Mouse (Mus musculus): ENCODE results near the gene Zfp423. TPM values are rescaled to one million over a fixed set of nuclear protein-coding genes. Genes with fewer than 3 reads are reported as not detected.
A peak's percentile ranks its signal among the peaks of the same experiment; 100 is the strongest.

Zfp423 gene
- total RNA-seq, 2 experiments from 2014 or later: 15.7 to 15.9 TPM

DNA sequence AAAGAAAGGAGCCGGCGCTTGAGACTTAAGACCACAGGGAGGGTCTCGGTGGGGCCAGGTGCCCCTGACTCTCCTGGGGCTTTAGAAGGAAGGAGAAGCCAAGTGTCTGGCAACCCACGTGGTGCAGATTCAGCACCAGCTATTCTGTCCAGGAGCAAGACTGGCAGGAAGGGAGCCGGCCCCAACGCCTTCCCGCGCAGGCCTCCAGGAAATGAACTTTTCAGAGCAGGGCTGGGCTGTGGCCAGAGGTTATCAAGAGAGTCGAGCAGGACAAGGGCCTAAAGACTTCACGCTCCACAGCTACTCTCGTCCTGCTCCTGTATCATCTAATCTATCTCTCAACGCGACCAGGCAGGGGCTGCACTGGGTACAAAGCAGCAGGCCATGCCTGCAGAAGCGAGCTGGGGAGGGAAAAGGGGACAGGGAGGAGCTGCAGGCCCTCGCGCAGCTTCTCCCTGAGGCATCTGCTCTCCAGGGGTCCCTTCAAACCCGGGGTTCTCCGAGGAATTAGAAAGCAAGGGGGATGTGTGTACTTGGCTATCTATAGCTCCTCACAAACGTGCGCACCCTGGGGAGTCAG, 1.4 kb downstream of the Zfp423 start:
- intact Hi-C loops (cut with DNase I; ENCODE audit: low total_unique reads): loop anchor here (10.0 kb wide), 1 partner anchor 63 kb away; no protein-coding TSS in a partner anchor
- peak; percentile 69 for DNase-seq

DNA sequence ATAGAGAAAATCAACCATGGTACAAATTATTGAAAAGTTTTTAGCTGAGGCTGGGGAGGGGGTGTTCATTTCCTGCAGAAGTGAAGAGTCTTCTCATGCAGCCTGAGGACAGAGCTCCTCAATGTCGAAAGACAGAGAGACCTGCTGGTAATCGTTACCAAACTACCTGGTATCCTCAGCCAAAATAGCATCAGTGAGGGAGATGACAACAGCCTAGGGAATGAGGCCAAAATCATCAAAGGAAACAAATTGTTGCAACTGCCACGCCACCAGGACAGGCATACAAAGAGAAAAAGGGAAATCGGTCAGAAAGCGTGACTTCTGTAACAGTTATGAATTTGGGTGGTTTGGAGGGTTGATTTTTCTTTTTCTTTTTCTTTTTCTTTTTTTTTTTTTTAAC, 3.4 kb downstream of the Zfp423 start:
- intact Hi-C loops (cut with DNase I; ENCODE audit: low total_unique reads): loop anchor here (10.0 kb wide), 1 partner anchor 61 kb away; no protein-coding TSS in a partner anchor
- DNase-seq: no peak

DNA sequence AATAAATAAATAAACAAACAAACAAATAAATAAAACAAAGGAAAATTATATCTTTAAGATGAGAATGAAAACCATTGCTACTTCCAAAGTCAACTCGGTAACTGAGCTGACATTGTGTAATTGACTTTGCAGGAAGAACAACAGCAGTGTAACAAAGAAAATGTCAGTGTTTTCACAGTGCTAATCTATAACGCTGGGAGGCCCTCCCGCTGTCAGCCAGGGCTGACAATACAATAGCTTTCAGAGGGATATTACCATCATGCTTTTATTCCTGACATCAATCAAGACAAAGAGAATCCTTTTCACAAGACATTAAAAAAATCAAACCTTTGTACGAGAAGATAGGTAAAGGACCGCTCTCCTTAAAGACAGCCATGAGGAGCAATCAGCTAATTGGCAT, 5.9 kb downstream of the Zfp423 start:
- DNase-seq: no peak
- intact Hi-C loops (cut with DNase I; ENCODE audit: low total_unique reads): loop anchor here (10.0 kb wide), 1 partner anchor 59 kb away; no protein-coding TSS in a partner anchor

DNA sequence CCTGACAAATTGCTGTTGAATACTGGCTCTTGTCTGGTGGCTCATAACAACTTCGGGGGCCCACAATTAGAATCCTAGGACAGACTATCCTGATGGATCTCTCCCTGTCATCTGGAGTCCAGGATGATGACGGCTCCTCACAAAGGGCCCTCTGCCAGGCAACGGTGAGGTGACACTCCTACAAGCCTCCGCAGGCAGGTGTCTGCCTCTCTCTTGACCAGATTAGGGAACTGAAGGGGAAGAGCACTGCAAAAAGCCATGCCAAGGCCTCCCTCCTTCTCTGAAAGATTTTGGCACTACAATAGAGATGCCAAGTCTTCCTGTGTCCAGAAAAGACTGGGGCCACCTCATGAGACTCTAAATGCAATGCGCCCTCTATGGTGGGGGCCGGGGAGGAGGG, 7.1 kb downstream of the Zfp423 start:
- intact Hi-C loops (cut with DNase I; ENCODE audit: low total_unique reads): loop anchor here (10.0 kb wide), 1 partner anchor 57 kb away; no protein-coding TSS in a partner anchor
- DNase-seq: no peak

DNA sequence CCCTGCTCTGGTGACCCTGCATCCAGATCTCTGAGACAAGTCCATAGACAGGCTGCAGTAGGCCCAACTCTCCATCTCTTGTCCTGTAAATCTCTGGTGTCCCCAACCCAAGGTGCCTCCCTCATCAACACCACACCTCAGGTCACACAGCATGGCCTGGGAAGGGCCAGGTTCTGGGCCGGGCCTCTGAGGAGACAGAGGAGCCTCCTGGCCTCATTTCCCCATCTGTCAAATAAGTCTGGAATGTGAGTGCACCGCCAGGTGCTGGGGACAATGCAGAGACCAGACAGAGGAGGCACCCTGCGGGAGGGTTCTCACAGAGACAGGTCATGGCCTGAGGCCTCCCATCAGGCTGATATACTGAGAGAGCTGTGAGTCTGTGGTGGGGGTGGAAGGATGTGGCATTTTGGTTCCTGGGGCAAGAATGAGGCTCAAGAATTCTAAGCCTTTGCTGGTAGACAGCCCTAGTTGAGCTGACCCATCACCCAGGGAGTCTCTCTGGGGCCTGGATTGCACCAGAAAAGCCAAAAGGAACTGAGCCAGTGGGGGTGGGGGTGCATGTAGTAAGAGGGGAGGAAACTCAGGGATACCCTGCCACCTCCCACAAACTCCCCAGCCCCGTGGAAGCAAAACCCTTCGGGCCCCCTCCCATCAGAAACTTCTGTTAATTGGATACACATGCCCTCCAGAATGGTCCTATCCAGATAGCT, 15.0 kb downstream of the Zfp423 start:
- no peak for DNase-seq
- intact Hi-C loops (cut with DNase I; ENCODE audit: low total_unique reads): no loop called here

DNA sequence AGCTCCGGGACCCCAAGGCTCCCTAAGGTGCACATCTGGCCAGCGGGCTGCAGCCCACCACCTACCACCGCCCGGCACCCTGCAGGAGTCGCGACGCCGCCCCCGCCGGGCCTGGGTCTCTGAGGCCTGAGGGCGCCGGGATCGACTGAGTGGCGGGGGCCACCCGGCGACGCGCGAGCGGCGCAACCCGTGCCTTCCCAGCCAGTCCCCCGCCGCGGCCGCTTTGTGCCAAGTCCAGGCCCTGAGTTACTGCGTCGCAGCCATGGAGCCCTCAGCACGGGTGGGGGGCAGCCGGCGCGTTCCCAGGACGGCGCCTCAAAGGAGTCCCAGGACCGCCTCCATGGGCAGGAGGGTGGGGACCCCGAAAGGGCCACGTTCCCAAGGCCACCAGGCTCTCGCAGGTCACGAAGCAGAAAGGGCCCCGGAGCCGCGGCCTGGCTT, 15.7 kb downstream of the Zfp423 start:
- intact Hi-C loops (cut with DNase I; ENCODE audit: low total_unique reads): no loop called here
- DNase-seq: no peak

DNA sequence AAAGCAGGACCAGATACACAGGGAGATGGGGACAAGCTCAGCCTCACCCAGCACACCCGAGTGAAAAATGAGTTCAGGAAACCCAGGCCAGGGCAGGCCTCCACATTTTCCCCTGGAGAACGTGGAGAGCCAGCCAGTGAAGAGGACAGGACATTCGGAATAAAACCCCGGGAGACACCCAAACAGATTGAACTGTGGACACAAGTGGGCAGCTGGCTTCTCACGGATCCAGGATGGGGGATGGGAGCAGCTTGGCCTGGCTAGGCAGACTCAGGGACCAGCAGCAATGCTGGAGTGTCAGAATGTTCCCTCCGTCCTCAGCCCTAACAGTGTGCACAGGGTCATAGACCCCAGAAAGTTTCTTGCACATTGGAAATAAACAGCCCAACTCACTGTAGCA, 18.7 kb downstream of the Zfp423 start:
- intact Hi-C loops (cut with DNase I; ENCODE audit: low total_unique reads): no loop called here
- peak; percentile 54 for DNase-seq

DNA sequence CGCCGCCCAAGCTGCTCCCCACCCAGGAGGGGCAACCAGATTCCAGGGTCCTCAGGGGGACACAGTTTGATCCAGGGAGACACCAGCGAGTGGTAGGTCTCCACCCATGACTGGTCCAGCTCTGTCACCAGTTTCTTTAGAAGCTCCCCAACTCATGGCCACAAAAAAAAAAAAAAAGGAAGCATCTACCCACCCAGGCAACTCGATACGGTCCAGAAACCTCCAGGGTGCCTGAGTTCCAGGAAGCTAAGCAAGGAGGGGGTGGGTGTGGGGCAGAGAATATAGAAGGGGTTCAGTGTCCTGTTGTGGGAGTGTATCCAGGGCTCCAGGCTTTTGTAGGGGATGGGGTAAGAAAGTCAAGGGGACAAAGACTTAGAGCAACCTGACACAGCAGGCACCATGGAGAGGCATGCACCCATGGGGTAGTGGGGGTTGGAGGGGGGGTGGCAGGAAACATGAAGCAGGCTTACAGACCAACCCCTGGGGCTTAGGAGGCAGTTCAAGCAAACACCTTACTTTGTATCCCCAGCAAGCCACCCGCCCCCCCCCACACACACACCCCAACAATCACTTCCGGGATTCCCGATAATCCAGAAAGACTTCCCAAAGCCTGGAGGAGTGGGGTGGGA, 20.0 kb downstream of the Zfp423 start:
- intact Hi-C loops (cut with DNase I; ENCODE audit: low total_unique reads): no loop called here
- no peak for DNase-seq

DNA sequence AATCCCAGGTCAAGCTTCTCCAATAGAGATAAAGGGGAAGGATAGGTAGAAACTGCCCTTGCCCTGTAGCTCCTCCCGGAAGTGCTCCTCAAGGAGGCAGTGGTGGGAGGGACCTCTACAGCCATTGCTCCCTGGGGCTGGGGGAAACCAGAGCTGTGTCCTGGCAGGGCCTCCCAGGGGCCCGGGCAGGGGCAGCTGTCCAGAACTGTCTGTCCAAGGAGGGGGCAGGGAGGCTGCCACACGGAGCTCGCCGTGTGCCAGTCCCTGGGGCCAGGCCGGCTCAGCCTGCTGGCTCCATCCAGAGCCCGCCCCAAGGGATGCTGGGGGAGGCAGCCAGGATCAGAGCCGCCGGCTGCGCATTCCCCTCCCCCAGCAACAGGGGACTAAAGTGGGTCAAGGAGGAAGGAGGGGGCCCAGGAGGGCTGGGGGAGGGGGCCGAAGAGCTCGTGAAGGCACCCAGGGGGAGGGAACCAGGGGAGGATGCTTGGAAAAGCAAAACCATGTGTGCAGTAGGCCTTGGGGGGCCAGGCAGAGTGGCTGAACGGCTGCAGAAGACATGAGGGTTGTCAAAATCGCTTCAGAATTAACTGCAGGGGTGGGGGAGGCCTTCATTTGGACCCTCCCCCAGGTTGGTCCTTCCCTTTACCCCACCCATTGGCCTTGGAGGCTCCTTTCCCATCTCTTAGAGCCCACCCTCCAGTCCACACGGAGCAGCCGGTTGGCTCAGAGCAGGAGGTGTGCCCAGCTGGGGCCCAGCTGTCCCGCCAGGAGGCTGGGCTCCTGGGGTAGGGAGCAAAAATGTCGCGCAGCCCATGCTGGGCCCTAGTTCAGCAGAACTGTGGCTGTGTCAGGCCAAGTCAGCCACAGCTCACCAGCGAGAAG, 20.8 kb downstream of the Zfp423 start:
- peak; percentile 86 for DNase-seq
- intact Hi-C loops (cut with DNase I; ENCODE audit: low total_unique reads): no loop called here

DNA sequence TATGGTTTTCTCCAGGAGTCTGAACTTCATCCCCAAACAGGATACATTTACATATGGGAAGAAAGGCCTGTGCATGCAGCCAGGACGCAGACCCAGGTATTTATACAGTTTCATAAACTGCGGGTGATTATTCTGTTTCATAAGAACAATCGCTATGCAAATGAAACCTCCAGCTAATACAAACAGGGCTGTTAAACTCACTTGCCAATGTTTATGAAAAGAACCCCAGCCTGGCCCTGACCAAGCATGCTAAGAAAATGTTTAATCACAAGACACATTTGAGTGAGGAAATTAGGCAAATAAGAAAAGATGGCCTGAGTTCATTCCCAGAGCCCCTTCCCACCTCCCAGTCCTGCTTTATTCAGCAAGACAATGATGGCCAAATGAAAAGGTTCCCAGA, 22.2 kb downstream of the Zfp423 start:
- intact Hi-C loops (cut with DNase I; ENCODE audit: low total_unique reads): no loop called here
- DNase-seq: no peak

DNA sequence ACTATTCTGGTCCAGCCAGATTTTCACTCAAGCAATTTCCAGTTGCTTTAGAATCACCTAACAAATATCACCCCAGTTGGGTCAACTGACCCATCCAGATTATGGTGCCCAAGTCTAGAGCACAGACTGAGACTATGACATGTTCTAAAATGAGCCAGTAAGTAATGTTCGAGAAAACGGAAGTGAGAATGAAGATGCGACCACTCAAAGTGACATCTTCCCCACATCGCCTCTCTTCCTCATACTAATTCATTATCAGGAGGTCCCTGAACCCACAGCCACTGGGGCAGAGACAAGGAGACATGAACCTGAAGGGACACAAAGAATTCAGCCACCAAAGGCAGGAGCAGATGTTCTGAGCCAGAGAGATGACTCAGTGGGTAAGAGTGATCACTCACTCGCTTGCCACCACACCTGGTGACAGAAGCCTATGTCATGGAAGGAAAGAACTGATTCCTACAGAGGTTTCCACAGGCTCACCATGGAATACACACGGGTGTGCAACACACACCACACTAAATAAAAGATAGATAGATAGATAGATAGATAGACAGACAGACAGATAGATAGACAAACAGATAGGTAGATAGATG, 24.2 kb downstream of the Zfp423 start:
- intact Hi-C loops (cut with DNase I; ENCODE audit: low total_unique reads): no loop called here

DNA sequence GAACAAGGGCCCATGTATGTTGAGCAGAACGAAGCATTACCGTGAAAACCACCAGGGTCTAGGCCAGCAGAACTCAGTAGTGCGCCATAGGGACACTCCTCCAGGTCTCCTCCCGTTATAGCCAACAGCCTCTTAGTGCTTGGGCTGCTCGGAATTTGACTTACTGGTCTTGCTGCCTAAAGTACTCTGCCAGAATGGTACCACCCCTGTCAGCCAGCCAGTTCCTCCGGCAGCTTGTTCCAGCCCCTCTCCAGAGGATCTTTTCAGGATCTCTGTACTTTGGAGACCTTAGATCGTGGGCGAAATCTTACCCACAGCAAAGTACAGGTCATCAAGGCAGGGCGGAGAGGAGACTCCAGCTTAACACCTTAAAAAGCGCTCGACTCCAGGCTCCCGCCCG, 25.2 kb downstream of the Zfp423 start:
- intact Hi-C loops (cut with DNase I; ENCODE audit: low total_unique reads): no loop called here
- no peak for DNase-seq

More for the DNA sequence above, 24.2 kb downstream of the Zfp423 start:
- no peak for DNase-seq

DNA sequence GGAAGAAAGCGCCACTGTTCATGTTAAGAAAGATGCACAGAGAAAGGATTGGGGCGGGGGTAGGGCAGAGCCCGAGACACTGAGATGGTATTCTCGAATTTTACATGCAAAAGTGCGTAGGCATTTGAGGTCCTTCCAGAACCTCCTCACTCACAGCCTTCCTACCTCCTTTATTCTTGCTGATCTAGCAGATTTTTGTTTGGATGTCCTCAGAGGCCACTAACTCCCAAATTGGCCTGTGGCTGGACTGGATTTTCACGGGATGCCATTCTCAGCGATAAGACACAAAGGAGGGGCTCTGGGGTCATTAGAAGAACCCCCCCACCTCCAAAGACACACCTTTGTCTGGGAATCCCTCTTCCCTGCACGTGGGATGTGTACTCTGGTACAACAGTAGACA, 25.6 kb downstream of the Zfp423 start:
- intact Hi-C loops (cut with DNase I; ENCODE audit: low total_unique reads): no loop called here
- no peak for DNase-seq

DNA sequence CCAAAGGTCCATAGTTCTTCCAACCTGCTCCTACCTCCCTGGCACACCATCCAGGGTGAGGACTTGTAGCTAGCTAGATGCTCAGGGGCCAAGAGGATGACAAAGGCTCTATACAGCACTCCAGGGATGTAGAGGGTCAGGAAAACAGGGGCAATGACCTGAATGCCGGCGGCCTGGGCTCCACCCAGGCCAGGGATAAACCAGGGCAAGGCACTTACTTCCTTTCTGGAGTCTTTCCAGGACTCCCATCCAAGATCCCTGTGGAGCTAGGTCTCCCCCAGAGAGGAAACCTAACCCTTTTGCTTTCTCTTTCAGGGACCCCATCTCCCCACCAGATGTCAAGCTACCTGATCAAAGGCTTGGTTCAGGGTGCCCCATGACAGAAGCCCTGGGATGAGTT, 30.5 kb downstream of the Zfp423 start:
- intact Hi-C loops (cut with DNase I; ENCODE audit: low total_unique reads): no loop called here

DNA sequence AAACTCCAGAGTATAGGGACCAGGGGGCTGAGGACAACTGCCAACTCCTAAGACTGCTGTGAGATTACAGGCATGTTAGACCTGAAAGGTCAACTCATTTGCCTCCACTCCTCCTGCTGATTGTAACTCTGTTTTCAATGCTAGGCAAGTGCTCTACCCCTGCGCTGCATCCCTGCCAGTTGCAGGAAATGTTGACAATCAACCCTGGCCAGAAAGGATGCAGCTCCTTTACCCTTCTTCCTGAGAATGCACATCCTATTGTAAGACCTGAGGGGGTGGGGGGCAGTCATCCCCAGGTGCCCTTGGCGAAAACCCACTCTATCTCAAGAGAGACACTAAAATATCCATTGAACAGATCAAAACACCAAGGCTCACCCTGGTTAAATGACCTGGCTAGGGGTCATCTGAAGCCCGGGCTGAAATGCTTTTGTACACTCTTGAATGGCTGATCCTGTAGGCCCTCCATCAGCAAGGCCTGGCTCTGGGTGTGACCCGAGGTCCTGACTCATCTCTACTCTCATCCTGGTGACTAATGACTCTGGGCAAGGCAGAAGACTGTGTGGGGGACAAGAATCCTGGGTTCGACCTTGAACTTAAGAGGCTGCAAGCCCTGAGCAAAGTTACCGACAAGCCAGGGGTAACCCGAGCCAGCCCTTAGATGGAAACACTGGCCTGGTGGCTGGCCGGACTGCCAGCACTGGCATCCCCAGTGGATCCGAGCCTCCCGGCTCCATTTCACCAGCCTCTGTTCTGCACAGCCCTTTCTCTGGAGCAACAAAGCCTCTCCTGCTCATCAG, 32.2 kb downstream of the Zfp423 start:
- DNase-seq: peak; percentile 69
- intact Hi-C loops (cut with DNase I; ENCODE audit: low total_unique reads): no loop called here

More for the DNA sequence above, 30.5 kb downstream of the Zfp423 start:
- no peak for DNase-seq

DNA sequence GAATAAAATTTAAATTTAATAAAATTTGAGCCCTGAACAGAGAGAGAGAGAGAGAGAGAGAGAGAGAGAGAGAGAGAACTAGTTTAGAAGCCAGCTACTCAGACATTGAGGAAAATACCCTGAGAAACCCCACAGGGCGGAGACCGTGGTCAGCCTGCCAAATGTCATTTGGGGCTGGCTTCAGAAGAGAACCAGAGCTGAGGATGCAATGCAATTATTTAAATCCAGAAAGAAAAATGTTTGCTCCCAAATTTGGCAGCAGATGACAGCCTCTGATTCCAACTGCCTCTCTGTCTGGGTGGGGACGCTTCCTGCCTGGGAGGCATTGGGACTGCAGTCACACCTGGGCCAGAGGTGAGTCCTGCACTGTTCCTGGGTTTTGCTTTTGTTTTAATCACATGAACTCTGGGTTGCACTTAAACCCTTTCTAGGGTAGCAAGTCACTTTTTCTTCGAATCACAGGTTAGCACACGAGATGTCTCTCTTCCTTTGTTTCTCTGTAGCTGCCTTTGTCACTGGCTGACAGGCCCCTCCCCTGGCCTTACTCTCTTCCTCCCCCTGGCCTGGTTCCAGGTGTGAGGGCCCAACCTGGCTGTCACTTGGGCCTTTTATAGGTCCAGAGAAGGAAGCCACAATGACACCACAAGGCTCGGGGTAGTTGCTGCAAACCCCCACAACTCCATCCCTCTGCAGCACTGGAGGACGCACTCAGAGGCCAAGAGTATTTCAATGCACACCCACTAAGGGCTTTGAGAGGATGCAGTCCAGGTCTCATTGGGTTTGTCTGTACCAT, 33.1 kb downstream of the Zfp423 start:
- intact Hi-C loops (cut with DNase I; ENCODE audit: low total_unique reads): no loop called here
- DNase-seq: no peak

DNA sequence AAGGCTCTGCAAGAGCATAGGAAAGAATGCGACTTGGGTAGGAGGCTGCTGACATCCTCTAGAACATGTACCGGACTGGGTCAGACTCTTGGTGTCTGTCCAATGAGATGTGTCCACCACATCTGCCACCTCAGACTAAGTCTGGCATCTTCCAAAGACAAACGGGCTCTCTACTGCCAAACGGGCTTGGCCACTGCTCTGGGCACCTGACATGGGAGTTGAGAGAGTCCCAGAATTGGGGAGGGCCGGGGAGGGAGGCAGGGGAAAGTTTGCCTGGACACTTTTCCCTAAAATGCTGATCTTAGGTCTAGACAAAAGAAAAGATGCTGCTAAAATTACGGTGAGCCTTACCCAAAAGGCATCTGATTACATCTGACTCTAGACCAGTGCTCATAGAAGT, 36.5 kb downstream of the Zfp423 start:
- no peak for DNase-seq
- intact Hi-C loops (cut with DNase I; ENCODE audit: low total_unique reads): no loop called here

DNA sequence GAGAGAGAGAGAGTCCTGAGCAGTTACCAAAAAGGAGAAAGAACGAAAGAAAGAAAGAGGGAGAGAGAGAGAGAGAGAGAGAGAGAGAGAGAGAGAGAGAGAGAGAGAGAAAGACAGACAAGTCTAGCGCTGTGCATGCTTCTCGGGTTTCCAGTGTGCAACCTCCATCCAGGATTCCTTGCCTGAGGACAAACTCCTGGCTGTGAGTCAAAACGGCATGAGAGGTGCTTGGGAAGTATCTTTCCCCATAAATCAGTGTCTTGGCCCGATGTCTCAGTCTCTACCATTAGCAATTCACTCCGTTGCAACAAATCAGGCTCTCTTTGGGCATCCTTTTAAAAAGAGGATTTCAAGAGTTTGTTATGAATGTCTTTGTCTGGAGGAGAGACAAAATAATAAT, 36.9 kb downstream of the Zfp423 start:
- no peak for DNase-seq
- intact Hi-C loops (cut with DNase I; ENCODE audit: low total_unique reads): no loop called here

Measured in gastrocnemius, postnatal 14 days (tissue).